Mouse (Mus musculus) embryonic facial prominence, embryonic 14.5 days (tissue): ENCODE measurements at regions not wholly inside any gene's neighbourhood (a gene's known extent, or its start where the extent isn't known, plus 50 kb on each side); places are given as distances from the start of the nearest gene placed in this dataset.
A peak's percentile ranks its signal among the peaks of the same experiment; 100 is the strongest.

Source experiments
- ATAC-seq: fragments of 200-750 bp; cut with Nextera tagmentation; 2 replicates; pipeline ENCODE4 v1.8.0; 2017; ENCODE audit warnings: low read depth, moderate number of reproducible peaks, moderate TSS enrichment
- DNase-seq: peaks from one replicate; pipeline ENCODE4 v3.0.0-alpha.2; 2015; ENCODE audit warnings: low spot score
- H3K27ac ChIP-seq: fragments of 300-500 bp; sonication (generic); replicated peaks from 2 replicates; pipeline ENCODE4 v1.5.1; 2014; ENCODE audit warnings: low read depth, mild to moderate bottlenecking, low read length, moderate library complexity
- H3K27me3 ChIP-seq: fragments of 300-500 bp; sonication (generic); replicated peaks from 2 replicates; pipeline ENCODE4 v1.6.1; 2014; ENCODE audit warnings: low read length; ENCODE audit not compliant: control insufficient read depth, insufficient read depth
- H3K36me3 ChIP-seq: fragments of 300-500 bp; sonication (generic); 2 replicates; pipeline ENCODE4 v1.6.1; 2014; ENCODE audit warnings: low read length, mixed read lengths; ENCODE audit not compliant: control insufficient read depth, insufficient read depth
- H3K4me1 ChIP-seq: fragments of 300-500 bp; sonication (generic); 2 replicates; pipeline ENCODE4 v1.6.1; 2014; ENCODE audit warnings: antibody characterized with exemption, low read length; ENCODE audit not compliant: control insufficient read depth, insufficient read depth
- H3K4me2 ChIP-seq: fragments of 300-500 bp; sonication (generic); 2 replicates; pipeline ENCODE4 v1.6.1; 2014; ENCODE audit warnings: low read depth, mild to moderate bottlenecking, low read length, moderate library complexity, mixed read lengths
- H3K4me3 ChIP-seq: fragments of 300-500 bp; sonication (generic); 2 replicates; pipeline ENCODE4 v1.5.1; 2014; ENCODE audit warnings: low read depth, mild to moderate bottlenecking, low read length
- H3K9ac ChIP-seq: fragments of 300-500 bp; sonication (generic); 2 replicates; pipeline ENCODE4 v1.6.1; 2014; ENCODE audit warnings: low read depth, mild to moderate bottlenecking, low read length, moderate library complexity, mixed read lengths
- H3K9me3 ChIP-seq: fragments of 300-500 bp; sonication (generic); 2 replicates; pipeline ENCODE4 v1.6.1; 2016; ENCODE audit warnings: low read length; ENCODE audit not compliant: control insufficient read depth
- WGBS: fragments of 180-500 bp; shearing (Covaris S2); extraction: QIAGEN DNeasy Blood & Tissue Kit; methylation state at CpG from one replicate; pipeline ENCODE4 v1.1.7; 2014; 5-methylcytosine and 5-hydroxymethylcytosine counted together

GRCm38 (mm10) chr8:23531551-23532142 is 1120.5 kb downstream of the Mrps31 start:
- Histone ChIP-seq H3K4me2 (no peak overlapping the region), H3K9me3 (0 out of 2 replicates have a peak, but pooled peaks cover 3% of the 10 kb centered on the region)
- peak; percentile 57 for DNase-seq

GRCm38 (mm10) chr8:23537681-23538359 is 1126.7 kb downstream of the Mrps31 start:
- Histone ChIP-seq H3K4me3 (no peak overlapping the region), H3K27ac (no peak overlapping the region), H3K27me3 (no peaks in the 10 kb centered on the region), H3K9ac (no peak overlapping the region), H3K4me2 (no peak overlapping the region), H3K9me3 (no peaks in the 10 kb centered on the region), H3K4me1 (no peaks in the 10 kb centered on the region), H3K36me3 (no peaks in the 10 kb centered on the region)
- DNase-seq = no peak
- ATAC-seq = no peak
- WGBS = 66% methylated on average over 7 of the region's 7 CpGs

More at GRCm38 (mm10) chr8:23531551-23532142, 1120.5 kb downstream of the Mrps31 start:
- no peaks in the 10 kb centered on the region for H3K4me1 ChIP-seq
- peak; percentile 83 for ATAC-seq
- H3K36me3 ChIP-seq = no peaks in the 10 kb centered on the region
- H3K27ac ChIP-seq = no peak overlapping the region
- no peaks in the 10 kb centered on the region for H3K27me3 ChIP-seq
- no peak overlapping the region for H3K4me3 ChIP-seq
- 48% methylated on average over 10 of the region's 10 CpGs for WGBS
- H3K9ac ChIP-seq = no peak overlapping the region

DNA sequence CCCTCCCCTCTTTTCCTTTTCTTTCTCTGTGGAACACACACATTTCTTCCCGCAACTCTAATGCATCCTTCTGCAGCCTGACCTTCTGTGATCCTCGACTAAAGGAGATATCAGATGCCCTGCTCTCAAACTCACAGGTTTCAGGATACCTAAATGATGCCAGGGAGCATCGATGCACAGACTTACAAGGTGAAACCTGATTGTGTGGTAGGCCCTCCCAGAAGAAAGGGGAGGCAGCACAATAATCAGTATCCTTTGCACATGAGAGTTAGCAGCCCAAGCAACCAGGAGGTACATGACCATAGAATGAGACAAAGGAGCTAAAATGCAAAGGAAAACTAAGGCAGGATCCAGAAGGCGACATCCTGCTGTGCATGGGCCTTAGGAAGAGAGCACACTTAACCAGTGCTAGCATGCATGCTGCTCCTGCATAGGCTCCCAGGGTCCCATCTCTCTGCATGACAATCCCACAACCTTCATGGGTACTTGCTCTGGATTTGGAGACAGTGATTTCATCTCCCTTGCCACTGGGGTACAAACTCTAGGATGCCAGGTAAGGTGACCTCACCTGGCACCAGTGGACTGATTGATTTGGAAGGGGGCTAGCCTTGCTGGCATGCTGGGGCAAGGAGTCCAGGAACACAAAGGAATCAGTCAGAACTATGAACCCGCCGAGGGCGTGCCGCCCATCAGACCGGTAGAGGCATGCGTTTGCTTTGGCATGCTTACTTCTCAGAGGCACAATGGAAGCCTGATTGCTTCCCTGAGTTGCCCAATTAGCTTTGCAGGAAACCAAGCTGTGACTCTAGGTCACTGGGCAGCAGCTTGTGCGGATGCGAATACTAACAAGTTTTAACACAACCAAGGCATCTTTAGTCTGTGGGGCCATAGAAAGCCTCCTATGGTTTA is 1142.7 kb downstream of the Mrps31 start:
- Histone ChIP-seq H3K4me2 (no peak overlapping the region), H3K27me3 (no peaks in the 10 kb centered on the region), H3K9ac (no peak overlapping the region), H3K4me1 (no peaks in the 10 kb centered on the region), H3K9me3 (no peaks in the 10 kb centered on the region), H3K27ac (no peak overlapping the region), H3K36me3 (no peaks in the 10 kb centered on the region), H3K4me3 (no peak overlapping the region)
- ATAC-seq (no peak), DNase-seq (peak; percentile 26)
- 68% methylated on average over 11 of the region's 12 CpGs for WGBS

DNA sequence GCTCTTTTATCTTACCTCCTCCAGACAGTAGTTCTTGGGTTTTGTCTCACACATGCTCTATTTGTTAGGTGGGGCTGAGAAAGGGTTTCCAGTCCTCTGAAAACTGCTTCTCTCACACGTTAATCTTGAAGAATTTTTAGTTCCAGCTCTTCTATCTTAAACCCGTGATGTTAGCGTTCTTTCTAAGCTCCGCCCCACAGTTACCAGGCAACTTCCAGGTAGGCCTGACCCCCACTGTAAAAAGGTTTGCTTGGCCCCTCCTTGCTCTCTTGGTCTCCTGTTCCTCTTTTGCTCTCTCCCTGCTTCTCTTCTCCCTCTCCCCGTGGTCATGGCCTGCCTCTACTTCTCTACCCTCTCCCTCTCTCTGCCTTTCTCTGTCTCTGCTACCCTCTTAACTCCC is 1149.7 kb downstream of the Mrps31 start:
- Histone ChIP-seq H3K27me3 (no peaks in the 10 kb centered on the region), H3K27ac (no peak overlapping the region), H3K4me1 (no peaks in the 10 kb centered on the region), H3K4me2 (no peak overlapping the region), H3K36me3 (no peaks in the 10 kb centered on the region), H3K4me3 (no peak overlapping the region), H3K9me3 (no peaks in the 10 kb centered on the region), H3K9ac (no peak overlapping the region)
- no peak for DNase-seq
- ATAC-seq = no peak
- WGBS = 62% methylated on average over 5 of the region's 5 CpGs

GRCm38 (mm10) chr8:23561683-23562385 is 1150.7 kb downstream of the Mrps31 start:
- no peak for ATAC-seq
- H3K4me2 ChIP-seq = no peak overlapping the region

DNA sequence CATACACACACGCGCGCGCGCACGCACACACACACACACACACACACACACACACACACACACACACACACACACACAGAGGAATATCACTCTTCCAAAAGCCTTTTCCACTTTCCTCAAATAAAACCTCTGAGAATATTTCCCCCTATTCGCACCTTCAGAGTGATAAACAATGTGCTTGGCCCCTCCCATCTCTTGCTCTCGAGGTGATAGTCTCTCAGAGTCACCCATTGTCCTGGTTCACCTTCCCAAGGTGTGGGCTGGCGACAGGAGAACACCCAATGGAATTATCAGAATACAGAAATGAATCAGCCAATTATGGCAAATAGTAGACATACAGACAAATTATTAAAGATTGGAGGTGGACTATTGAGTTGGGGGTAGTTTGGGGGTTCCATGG is 1151.3 kb downstream of the Mrps31 start:
- WGBS = 35% methylated on average over 9 of the region's 9 CpGs
- no peak overlapping the region for H3K4me3 ChIP-seq
- H3K9me3 ChIP-seq = no peaks in the 10 kb centered on the region
- ATAC-seq (no peak), DNase-seq (no peak)
- no peaks in the 10 kb centered on the region for H3K4me1 ChIP-seq
- no peaks in the 10 kb centered on the region for H3K36me3 ChIP-seq
- no peak overlapping the region for H3K27ac ChIP-seq
- no peak overlapping the region for H3K9ac ChIP-seq
- no peaks in the 10 kb centered on the region for H3K27me3 ChIP-seq
- H3K4me2 ChIP-seq = no peak overlapping the region

More at GRCm38 (mm10) chr8:23561683-23562385, 1150.7 kb downstream of the Mrps31 start:
- Histone ChIP-seq H3K4me3 (no peak overlapping the region), H3K9ac (no peak overlapping the region), H3K9me3 (no peaks in the 10 kb centered on the region), H3K36me3 (no peaks in the 10 kb centered on the region), H3K27me3 (no peaks in the 10 kb centered on the region), H3K27ac (no peak overlapping the region), H3K4me1 (no peaks in the 10 kb centered on the region)
- WGBS = 32% methylated on average over 8 of the region's 8 CpGs
- no peak for DNase-seq

DNA sequence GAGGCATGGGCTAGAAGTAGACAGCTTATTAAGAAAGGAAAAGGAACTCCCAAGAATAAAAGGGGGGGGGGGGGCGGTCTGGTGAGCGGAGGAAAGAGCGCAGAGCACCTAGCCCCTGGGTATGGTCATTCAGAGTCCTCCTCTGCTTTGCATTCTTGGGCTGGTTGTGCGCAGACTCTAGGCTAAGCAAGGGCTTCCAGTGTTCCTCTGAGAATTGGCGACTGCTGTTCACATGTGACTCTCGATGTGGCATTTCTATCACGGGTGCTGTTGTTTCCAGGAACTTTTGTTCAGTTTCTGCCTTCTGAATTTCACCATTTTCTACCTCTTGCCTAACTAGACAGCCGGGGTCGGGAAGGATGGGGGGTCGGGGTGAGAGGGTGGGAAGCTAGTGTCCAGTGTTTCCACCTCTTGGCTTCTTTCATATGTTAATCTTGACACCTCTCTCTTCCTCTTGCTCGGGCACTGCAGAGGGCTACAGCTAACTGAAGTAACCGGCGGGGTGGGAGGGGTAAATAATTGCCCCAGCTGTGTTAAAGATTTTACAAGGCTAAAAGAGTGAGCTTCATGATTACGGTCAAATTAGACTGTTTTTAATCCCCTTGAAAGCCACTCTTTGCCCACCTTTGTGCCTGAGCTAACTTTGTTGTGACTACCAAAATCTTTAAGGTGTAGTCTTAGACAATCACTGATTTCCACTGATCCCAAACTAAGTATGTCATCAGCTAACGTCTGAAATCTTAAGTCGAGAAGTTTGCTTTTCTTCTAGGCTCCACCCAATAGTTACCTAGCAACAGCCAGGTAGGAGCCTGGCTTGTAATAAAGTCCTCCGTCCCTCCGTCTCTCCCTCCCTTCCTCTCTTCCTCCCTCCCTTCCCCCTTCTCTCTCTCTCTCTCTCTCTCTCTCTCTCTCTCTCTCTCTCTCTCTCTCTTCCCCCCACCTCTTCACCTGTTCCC is 1152.2 kb downstream of the Mrps31 start:
- H3K4me3 ChIP-seq = no peak overlapping the region
- no peaks in the 10 kb centered on the region for H3K4me1 ChIP-seq
- no peaks in the 10 kb centered on the region for H3K27me3 ChIP-seq
- 9% methylated on average over 18 of the region's 18 CpGs for WGBS
- H3K27ac ChIP-seq = no peak overlapping the region
- no peaks in the 10 kb centered on the region for H3K9me3 ChIP-seq
- H3K4me2 ChIP-seq = peak overlapping the region; percentile 37
- H3K9ac ChIP-seq = no peak overlapping the region
- ATAC-seq = no peak
- DNase-seq = peak; percentile 30
- no peaks in the 10 kb centered on the region for H3K36me3 ChIP-seq
